Mouse (Mus musculus) right cerebral cortex, adult 2 months (tissue): ENCODE measurements at regions not wholly inside any gene's neighbourhood (a gene's known extent, or its start where the extent isn't known, plus 50 kb on each side); places are given as distances from the start of the nearest gene placed in this dataset.

ENCODE experiments used
- DNase-seq, 2 experiments: peaks; one replicate each; pipeline ENCODE4 v3.0.0; 2021 to 2022; ENCODE audit warnings: low spot score in 2 of 2

GRCm38 (mm10) chr2:168338382-168338781 is 56.8 kb upstream of the Kcng1 start:
- DNase-seq = peak in 1 of 2 experiments; percentile 46

DNA sequence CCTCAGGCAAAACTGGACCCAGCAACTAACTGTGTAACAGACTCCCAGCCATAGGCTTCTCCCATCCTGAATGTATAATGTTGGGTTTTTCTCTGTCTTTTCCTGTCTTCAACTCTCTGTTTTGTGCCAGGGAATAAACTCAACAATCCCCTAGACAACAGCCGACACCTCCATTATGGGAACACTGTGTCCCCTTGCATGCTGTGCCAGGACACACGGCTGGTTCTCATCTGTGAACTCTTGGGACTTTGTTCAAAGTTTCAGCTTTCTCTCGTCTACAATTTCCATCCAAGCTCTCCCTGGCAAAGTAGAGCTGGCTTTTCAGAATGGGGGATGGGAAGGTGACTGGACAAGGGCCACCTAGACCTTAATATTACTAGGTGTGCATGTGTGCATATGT is 56.1 kb upstream of the Kcng1 start:
- no peak for DNase-seq

DNA sequence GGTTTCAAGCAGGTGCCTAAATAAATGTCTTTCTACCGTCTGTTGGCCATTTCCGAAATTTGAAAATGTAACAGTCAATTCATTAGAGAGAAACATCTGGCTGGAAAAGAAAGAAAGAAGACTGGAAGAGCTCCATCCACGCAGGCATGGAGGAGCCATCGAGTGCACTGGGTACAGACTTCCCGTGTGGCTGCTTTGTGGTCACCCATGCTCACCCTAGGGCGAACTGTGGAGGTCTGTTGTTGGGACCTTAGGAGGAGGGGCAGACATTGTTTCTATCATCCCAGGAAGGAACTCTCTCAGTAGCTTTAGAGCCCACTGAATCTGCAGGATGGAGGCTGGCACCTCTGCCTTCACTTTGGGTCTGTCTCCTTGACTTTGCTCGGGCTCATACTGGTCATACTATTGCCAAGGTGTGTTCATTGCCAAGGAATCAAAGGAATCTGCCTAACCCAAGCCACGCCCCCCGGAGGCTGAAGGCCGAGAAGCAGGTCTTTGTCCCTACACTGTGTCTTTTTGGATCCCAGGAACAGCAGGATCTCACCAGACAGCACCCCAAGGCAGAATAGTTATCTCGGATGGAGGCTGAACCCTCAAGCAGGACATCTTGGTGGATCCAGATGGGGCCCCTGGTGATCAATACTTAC is 54.3 kb upstream of the Kcng1 start:
- no peak for DNase-seq

- no peak for DNase-seq
Observed at GRCm38 (mm10) chr2:168334241-168334588, 52.7 kb upstream of the Kcng1 start.

- DNase-seq = no peak
Observed at GRCm38 (mm10) chr2:168333552-168334240, 52.2 kb upstream of the Kcng1 start.

GRCm38 (mm10) chr2:168332972-168333371 is 51.4 kb upstream of the Kcng1 start:
- no peak for DNase-seq
